Mouse (Mus musculus) liver, adult 2 months (tissue): ENCODE measurements around the gene Nrp1.
A peak's percentile ranks its signal among the peaks of the same experiment; 100 is the strongest.

ENCODE experiments used
- CTCF ChIP-seq: fragments of 200-500 bp; IDR thresholded peaks from 2 replicates; pipeline ENCODE4 v1.5.1; 2011; ENCODE audit warnings: low read depth, low read length, control low read depth
- POLR2A ChIP-seq: fragments of 200-500 bp; IDR thresholded peaks from 2 replicates; pipeline ENCODE4 v1.6.1; 2011; ENCODE audit warnings: low read length, control low read depth; ENCODE audit not compliant: insufficient read depth; ENCODE audit errors: extremely low read depth

DNA sequence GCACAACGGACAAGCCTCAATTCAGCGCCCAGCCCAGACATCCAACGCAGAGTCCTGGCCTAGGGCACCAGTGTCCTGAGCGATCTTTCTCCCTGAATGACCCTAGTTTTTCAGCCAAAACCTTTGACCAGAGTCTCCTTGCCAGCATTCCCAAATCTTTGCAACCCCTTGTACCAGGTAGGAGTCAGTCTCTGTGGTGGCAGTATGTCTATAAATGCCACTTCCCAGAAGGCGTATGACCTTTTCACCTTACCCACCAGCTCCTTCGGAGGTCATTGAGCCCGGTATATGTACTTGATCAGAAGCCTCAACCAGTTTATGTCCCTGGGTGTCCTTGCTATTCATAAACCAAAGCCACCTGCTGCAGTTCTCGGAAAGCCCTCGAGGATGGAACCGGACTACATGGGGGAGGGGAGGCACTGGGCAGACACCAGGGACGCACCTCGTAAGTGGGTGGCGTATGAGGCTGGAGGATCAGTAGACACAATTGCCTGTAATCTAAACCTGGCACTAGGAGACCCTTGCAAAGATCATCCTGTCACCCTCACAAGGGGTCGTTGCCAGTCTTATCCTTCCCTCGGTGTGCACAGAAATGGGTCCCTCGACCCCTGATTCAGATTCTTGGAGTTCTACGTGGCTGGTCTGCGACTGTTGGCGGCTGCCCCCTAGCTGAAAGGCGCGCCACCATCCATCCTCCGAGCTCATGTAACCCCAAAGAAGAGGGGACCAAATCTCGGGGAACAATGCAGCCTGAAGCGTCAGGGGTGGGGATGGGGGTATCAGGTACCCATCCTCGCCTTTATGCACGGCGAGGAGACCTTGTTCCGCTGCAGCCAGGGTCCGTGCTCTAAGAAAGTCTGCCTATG is 631 bp upstream of the Nrp1 start:
- TF ChIP-seq POLR2A (no peak), CTCF (peak; percentile 76)
